Mouse (Mus musculus) heart, embryonic 11.5 days (tissue): ENCODE data around the gene Fut11. TPM values are rescaled to one million over a fixed set of nuclear protein-coding genes. Genes with fewer than 3 reads are reported as not detected.
A peak's percentile ranks its signal among the peaks of the same experiment; 100 is the strongest.

Experiments used
- ATAC-seq: fragments of 200-750 bp; cut with Nextera tagmentation; replicated peaks from 2 replicates; pipeline ENCODE4 v1.8.0; 2017; ENCODE audit warnings: moderate library complexity; ENCODE audit not compliant: insufficient number of reproducible peaks, low FRiP score, low TSS enrichment
- H3K27ac ChIP-seq: fragments of 300-500 bp; sonication (generic); 2 replicates; pipeline ENCODE4 v1.5.1; 2014; ENCODE audit warnings: mild to moderate bottlenecking, low read depth, low read length
- H3K27me3 ChIP-seq: fragments of 300-500 bp; sonication (generic); 2 replicates; pipeline ENCODE4 v1.6.1; 2014; ENCODE audit warnings: mild to moderate bottlenecking, low read length, mixed read lengths; ENCODE audit not compliant: control insufficient read depth, insufficient read depth
- H3K36me3 ChIP-seq: fragments of 300-500 bp; sonication (generic); 2 replicates; pipeline ENCODE4 v1.6.1; 2014; ENCODE audit warnings: mild to moderate bottlenecking, low read length, moderate library complexity, mixed read lengths; ENCODE audit not compliant: control insufficient read depth, insufficient read depth
- H3K4me1 ChIP-seq: fragments of 300-500 bp; sonication (generic); 2 replicates; pipeline ENCODE4 v1.6.1; 2014; ENCODE audit warnings: low read length; ENCODE audit not compliant: control insufficient read depth, insufficient read depth
- H3K4me2 ChIP-seq: fragments of 300-500 bp; sonication (generic); 2 replicates; pipeline ENCODE4 v1.6.1; 2014; ENCODE audit warnings: mild to moderate bottlenecking, moderate library complexity
- H3K4me3 ChIP-seq: fragments of 300-500 bp; sonication (generic); 2 replicates; pipeline ENCODE4 v1.5.1; 2014; ENCODE audit warnings: low read depth, low read length
- H3K9ac ChIP-seq: fragments of 300-500 bp; sonication (generic); 2 replicates; pipeline ENCODE4 v1.6.1; 2014; ENCODE audit warnings: mild to moderate bottlenecking, low read depth, low read length, moderate library complexity
- H3K9me3 ChIP-seq: fragments of 300-500 bp; sonication (generic); replicated peaks from 2 replicates; pipeline ENCODE4 v1.6.1; 2016; ENCODE audit warnings: low read length; ENCODE audit not compliant: control insufficient read depth
- WGBS: fragments of 180-500 bp; shearing (Covaris S2); extraction: QIAGEN DNeasy Blood & Tissue Kit; methylation state at CpG from one replicate; pipeline ENCODE4 v1.1.7; 2014; ENCODE audit not compliant: insufficient replicate concordance; 5-methylcytosine and 5-hydroxymethylcytosine counted together
- polyA plus RNA-seq: library from polyadenylated mRNA; unstranded; fragments of >200 nt; fragmentation: Nextera tagmentation; extraction: Ambion mirVana; gene quantifications from 2 replicates; pipeline ENCODE4 v1.2.1, GENCODE M21; 2014

Fut11 gene
- polyA plus RNA-seq, 1 experiment from 2014 or later, result 13.4 TPM

DNA sequence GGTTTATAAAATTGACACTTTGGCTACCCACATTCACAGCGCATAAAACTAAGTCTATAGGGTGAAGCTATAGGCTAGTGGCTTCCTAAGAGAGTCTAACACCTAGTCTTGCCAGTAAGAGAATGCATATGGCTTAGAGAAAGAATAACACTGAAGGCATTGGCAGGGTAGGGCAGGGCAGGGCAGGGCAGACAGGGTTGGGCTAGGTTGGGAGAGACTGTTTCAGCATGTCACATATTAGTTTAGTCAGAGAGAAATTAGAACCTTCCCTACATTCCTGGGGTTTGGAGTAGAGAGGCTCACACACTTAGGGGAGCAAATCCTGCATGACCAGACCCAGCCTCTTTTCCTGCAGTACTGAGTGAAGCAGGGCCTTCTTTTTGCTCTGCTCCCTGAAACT is 27.3 kb upstream of the Fut11 start:
- H3K4me1 ChIP-seq, result peaks cover 17% of the 10 kb centered on the region
- ATAC-seq, result no peak
- peak overlapping the region; percentile 34 for H3K4me3 ChIP-seq
- no peaks in the 10 kb centered on the region for H3K27me3 ChIP-seq
- peak overlapping the region; percentile 65 for H3K9ac ChIP-seq
- H3K4me2 ChIP-seq, result peak overlapping the region; percentile 57
- peak overlapping the region; percentile 73 for H3K27ac ChIP-seq
- 56% methylated on average over 1 of the region's 1 CpGs for WGBS
- H3K9me3 ChIP-seq, result no peaks in the 10 kb centered on the region
- H3K36me3 ChIP-seq, result no peaks in the 10 kb centered on the region

DNA sequence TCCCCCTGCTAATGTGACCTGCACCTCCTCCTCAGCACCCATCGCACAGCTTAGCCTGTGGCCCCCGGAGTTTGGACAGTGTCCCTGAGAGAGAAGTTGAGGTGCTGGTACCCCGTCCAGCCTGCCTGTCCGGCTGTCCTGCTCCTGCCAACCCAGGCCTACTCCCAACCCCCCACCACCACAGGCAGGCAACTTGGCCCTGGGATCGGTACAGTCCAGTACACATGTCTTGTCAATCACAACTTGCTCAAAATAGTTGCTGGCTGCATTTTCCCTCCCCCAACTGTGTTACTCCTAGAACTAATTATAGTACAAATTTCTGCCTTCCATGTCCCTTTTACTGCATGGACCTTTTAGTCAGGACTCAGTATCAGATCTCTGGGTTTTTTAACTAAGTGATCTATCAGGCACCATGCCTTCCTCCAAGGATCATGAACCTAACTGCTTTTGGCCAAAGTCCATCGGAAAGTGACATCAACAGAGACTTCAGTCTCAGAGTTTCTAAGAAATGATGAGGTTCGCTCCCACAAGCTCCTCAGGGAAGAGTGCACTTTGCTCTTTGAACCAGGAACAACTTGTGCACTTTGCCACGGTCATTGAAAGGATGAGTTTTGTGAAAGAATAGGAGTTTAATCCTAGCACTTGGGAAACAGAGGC is 26.5 kb upstream of the Fut11 start, which contains the start of gene Synpo2l:
Synpo2l (minus strand) TSS at position 201 of the 657 bp plus-strand sequence.
- peak within 1 kb of the TSS; percentile 73 for H3K27ac ChIP-seq
- H3K4me3 ChIP-seq, result peak within 1 kb of the TSS; percentile 34
- 54% methylated on average over 8 of the region's 8 CpGs for WGBS
- H3K4me2 ChIP-seq, result peak within 1 kb of the TSS; percentile 57
- no peaks in the 10 kb centered on the region for H3K27me3 ChIP-seq
- no peaks in the 10 kb centered on the region; the same call in 1 of the 2 replicates for H3K9me3 ChIP-seq
- H3K9ac ChIP-seq, result peak within 1 kb of the TSS; percentile 65
- peaks cover 17% of the 10 kb centered on the region for H3K4me1 ChIP-seq
- no peaks in the 10 kb centered on the region for H3K36me3 ChIP-seq
- peak; percentile 39; the same call in 1 of the 2 replicates for ATAC-seq

GRCm38 (mm10) chr14:20672990-20673389 is 21.8 kb upstream of the Fut11 start:
- no peak overlapping the region for H3K4me2 ChIP-seq
- H3K9me3 ChIP-seq, result no peaks in the 10 kb centered on the region; the same call in 1 of the 2 replicates
- peaks cover 14% of the 10 kb centered on the region for H3K4me1 ChIP-seq
- H3K9ac ChIP-seq, result no peak overlapping the region
- no peak for ATAC-seq
- H3K4me3 ChIP-seq, result no peak overlapping the region
- no peaks in the 10 kb centered on the region for H3K27me3 ChIP-seq
- no peak overlapping the region for H3K27ac ChIP-seq
- H3K36me3 ChIP-seq, result peaks cover 13% of the 10 kb centered on the region
- WGBS, result 82% methylated on average over 2 of the region's 2 CpGs

DNA sequence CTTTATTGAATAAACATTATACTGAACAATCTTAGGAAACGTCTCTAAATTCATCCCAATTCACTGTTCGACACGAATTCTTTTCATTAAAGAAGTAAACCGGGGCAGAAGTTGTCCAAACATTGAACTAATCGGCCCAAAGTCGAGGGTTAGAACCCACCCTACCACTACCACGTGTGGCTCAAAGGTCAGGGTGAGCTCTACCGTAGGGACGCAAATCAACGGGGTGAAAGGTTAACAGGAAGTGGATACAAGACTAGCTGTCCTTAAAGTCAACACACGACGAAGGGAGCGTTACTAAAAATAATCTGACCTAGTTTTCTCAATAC is 21.1 kb upstream of the Fut11 start:
- Histone ChIP-seq H3K36me3 (peaks cover 18% of the 10 kb centered on the region), H3K9ac (peak overlapping the region; percentile 67), H3K9me3 (no peaks in the 10 kb centered on the region; the same call in 1 of the 2 replicates), H3K27me3 (no peaks in the 10 kb centered on the region), H3K27ac (peak overlapping the region; percentile 97), H3K4me1 (peaks cover 13% of the 10 kb centered on the region), H3K4me2 (peak overlapping the region; percentile 81), H3K4me3 (peak overlapping the region; percentile 81)
- 9% methylated on average over 13 of the region's 13 CpGs for WGBS
- ATAC-seq, result peak; percentile 55

DNA sequence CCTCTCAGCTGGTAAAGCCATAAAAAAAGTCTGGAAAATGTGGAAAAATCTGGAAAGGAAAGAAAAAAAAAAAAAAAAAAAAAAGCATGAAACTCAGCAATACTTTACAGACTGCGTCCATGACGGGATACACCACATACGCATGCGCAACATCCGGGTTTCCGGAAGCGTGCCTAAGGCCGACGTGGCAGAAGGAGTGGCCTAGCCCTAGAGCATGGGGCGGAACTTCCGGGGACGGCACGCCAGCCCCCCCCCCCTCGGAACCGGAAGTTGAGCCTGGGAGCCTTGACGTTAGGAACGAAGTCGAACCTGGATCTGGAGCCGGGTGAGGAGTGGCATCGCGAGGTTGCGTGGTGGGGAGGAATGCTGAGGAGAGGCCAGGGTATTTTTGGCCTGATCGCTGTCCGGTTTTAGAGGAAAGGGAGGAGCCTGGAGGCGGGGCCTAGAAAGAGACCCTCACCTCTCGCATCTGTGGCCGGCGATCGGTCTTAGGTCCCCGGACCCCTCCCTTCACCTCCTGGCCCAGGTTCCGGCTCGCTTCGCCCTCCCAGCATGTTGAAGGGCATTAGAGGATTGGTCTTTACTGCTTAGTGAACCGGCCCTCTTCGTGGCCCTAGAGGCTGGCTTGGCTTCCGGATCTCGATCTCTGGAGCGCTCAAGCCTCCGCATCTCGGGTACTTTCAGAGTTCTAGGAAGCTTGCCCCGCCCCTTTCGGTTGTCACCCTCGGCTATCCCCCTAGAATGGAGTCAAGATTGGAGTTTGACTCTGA is 20.5 kb upstream of the Fut11 start, which contains the start of gene Sec24c:
Sec24c (plus strand) TSS at position 245 of the 770 bp plus-strand sequence.
- Histone ChIP-seq H3K27ac (peak within 1 kb of the TSS; percentile 97), H3K4me2 (peak within 1 kb of the TSS; percentile 81), H3K36me3 (peaks cover 21% of the 10 kb centered on the region), H3K9me3 (no peaks in the 10 kb centered on the region; the same call in 1 of the 2 replicates), H3K4me3 (peak within 1 kb of the TSS; percentile 81), H3K27me3 (no peaks in the 10 kb centered on the region), H3K9ac (peak within 1 kb of the TSS; percentile 90), H3K4me1 (peaks cover 9% of the 10 kb centered on the region)
- ATAC-seq, result peak; percentile 92
- under 1% methylated on average over 43 of the region's 43 CpGs for WGBS

DNA sequence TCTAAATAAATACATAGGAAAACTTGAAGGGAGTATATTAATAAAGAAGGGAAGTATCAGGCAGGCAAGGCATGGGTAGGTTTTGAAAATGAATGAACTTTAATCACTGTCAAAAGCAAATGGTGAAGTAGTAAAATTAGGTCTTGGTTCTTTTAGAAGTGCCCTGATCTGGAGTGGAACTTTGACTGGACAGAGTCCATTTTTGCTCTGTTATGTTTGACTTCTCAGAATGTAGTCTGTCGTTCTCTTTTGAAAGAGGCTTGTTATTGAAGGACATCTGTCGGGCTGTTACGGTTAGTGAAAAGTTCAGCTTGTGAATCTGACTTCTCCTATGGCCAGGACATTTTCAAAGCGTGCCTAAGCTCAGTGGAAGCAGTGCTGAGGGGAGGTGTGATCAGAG is 16.9 kb upstream of the Fut11 start:
- H3K27me3 ChIP-seq, result no peaks in the 10 kb centered on the region
- H3K9me3 ChIP-seq, result no peaks in the 10 kb centered on the region
- no peak overlapping the region for H3K27ac ChIP-seq
- H3K36me3 ChIP-seq, result peaks cover 47% of the 10 kb centered on the region
- H3K4me2 ChIP-seq, result no peak overlapping the region
- H3K4me3 ChIP-seq, result no peak overlapping the region
- no peak overlapping the region for H3K9ac ChIP-seq
- no peak for ATAC-seq
- WGBS, result 89% methylated on average over 4 of the region's 4 CpGs
- H3K4me1 ChIP-seq, result peaks cover 13% of the 10 kb centered on the region

GRCm38 (mm10) chr14:20681742-20682141 is 13.0 kb upstream of the Fut11 start:
- no peak overlapping the region for H3K4me2 ChIP-seq
- 91% methylated on average over 2 of the region's 2 CpGs for WGBS
- H3K36me3 ChIP-seq, result peaks cover 75% of the 10 kb centered on the region
- no peak overlapping the region for H3K27ac ChIP-seq
- no peak overlapping the region for H3K9ac ChIP-seq
- no peak for ATAC-seq
- H3K9me3 ChIP-seq, result no peaks in the 10 kb centered on the region
- peaks cover 4% of the 10 kb centered on the region; the same call in 1 of the 2 replicates for H3K4me1 ChIP-seq
- H3K27me3 ChIP-seq, result no peaks in the 10 kb centered on the region
- no peak overlapping the region for H3K4me3 ChIP-seq

DNA sequence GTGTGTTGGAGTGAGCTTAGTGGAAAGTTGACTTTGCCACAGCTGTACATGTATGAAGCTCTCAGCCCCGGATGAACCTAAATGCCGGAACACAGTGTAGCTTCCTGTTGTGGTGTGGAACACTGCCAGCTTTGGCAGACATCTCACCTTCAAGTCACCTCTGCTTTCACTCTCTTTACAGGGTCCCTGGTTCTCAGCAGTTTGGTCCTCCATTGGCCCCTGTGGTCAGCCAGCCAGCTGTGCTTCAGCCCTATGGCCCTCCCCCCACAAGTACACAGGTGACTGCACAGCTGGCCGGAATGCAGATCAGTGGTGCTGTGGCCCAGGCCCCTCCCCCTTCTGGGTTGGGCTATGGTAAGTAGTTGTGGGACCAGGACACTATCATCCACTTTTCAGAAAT is 12.3 kb upstream of the Fut11 start:
- H3K4me3 ChIP-seq, result no peak overlapping the region
- ATAC-seq, result 0 out of 2 replicates have a peak, but pooled peaks have one; percentile 61
- no peaks in the 10 kb centered on the region for H3K9me3 ChIP-seq
- H3K27ac ChIP-seq, result no peak overlapping the region
- 73% methylated on average over 3 of the region's 3 CpGs for WGBS
- no peak overlapping the region for H3K9ac ChIP-seq
- H3K27me3 ChIP-seq, result no peaks in the 10 kb centered on the region
- H3K36me3 ChIP-seq, result peaks cover 76% of the 10 kb centered on the region
- H3K4me1 ChIP-seq, result peaks cover 4% of the 10 kb centered on the region; the same call in 1 of the 2 replicates
- H3K4me2 ChIP-seq, result no peak overlapping the region
